Mouse (Mus musculus): ENCODE measurements around the gene Cend1. TPM values are rescaled to one million over a fixed set of nuclear protein-coding genes. Genes with fewer than 3 reads are reported as not detected.

Gene Cend1
- polyA plus RNA-seq, 1 experiment from 2014 or later = not detected

DNA sequence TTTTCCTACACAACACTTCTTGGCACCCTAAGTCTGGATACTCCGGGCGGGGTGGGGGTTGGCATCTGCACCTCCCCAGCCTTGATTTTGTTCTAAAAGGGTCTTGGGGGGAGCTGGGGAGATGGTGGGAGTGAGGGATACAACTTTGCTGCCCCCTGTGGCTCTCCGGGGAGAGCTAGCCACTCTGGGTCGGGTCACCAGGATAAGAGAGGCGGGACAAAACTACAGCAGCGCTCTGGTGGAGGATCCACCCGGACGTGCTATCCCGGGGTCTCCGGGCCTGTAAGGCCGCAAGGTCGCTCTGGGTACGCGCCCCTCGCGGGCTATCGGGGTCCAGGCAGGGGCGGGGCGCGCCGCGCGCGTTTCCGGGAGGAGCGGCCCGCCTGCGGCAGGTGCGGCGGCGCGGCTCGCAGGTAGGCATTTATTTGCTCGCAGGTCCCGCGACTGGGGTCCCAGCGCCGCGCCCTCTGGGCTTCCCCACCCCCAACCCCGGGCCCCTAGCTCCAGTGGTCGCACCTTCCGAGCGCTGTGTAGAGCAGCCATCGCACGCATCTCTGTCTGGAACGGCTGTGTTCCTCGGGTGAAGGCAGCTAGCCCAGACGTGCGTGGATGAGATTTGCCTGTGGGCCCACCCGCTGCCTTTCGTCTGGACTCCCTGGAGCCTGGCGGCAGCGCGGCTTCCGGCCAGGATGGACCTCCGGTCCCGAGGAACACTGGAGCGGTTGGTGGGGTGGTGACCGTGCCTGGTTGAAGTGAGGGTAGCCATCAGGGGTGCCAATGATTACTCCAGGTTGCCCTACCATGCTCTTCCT is 32.4 kb upstream of the Cend1 start:
- H3K9ac ChIP-seq (ENCODE audit: low read depth, low read length) = peak overlapping the region; percentile 28; the same call in 1 of the 2 replicates
- H3K27me3 ChIP-seq (ENCODE audit: control insufficient read depth, insufficient read depth, low read depth, low read length) = peaks cover 71% of the 10 kb centered on the region
- H3K4me3 ChIP-seq (ENCODE audit: low read depth, low read length) = peak overlapping the region; percentile 57
- H3K4me1 ChIP-seq (ENCODE audit: control insufficient read depth, low read depth, low read length) = peaks cover 20% of the 10 kb centered on the region
- 3% methylated on average over 55 of the region's 59 CpGs for WGBS (ENCODE audit: insufficient replicate concordance)
- no peaks in the 10 kb centered on the region for H3K9me3 ChIP-seq (replicated peaks; ENCODE audit: control insufficient read depth, low read length)
- ATAC-seq (ENCODE audit: low read depth) = no peak
- no peaks in the 10 kb centered on the region for H3K36me3 ChIP-seq (ENCODE audit: control insufficient read depth, insufficient read depth)
- H3K4me2 ChIP-seq (ENCODE audit: low read depth, low read length) = peak overlapping the region; percentile 68
- H3K27ac ChIP-seq (ENCODE audit: low read length) = no peak overlapping the region

DNA sequence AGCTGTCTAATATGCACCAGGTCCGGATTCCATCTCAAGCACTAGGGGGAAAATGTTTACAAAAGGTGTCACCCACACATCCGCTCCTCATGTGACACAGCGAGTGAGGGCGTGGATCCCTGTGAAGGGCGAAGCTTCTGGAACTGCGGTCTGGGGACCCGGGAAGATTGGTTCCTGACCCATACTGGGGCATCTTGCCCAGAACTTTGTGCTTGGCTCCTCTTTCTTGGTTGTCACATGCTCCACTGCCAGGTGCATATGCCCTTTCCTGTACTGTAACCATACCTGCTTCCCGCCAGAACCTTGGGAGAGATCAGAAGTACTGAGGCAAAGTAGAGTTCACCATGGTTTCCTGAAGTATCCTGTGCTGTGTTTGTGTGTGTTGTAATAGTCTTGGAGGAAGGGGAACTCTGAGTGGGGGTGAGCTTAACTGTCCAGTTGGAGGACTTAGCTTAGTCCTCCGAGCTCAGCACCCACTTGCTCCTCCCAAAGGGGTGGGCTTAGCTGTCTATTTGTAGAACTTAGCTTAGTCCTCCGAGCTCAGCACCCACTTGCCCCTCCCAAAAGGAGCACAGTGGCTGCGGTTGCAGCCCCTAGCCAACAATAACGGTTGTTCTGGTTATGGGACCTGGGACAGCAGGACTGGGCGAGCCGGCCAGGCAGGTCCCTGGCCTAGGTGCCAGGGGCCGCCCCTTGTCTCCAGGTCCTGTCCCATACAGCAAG is 31.3 kb upstream of the Cend1 start, which contains the start of gene Cracr2b:
Gene Cracr2b, plus strand, starts transcription at position 704 of the 723 bp plus-strand sequence.
- Histone ChIP-seq H3K27ac (ENCODE audit: low read length) (no peak within 1 kb of the TSS), H3K9ac (ENCODE audit: low read depth, low read length) (peak within 1 kb of the TSS; percentile 28; the same call in 1 of the 2 replicates), H3K36me3 (ENCODE audit: control insufficient read depth, insufficient read depth) (no peaks in the 10 kb centered on the region), H3K4me2 (ENCODE audit: low read depth, low read length) (peak within 1 kb of the TSS; percentile 68), H3K4me1 (ENCODE audit: control insufficient read depth, low read depth, low read length) (peaks cover 28% of the 10 kb centered on the region), H3K27me3 (ENCODE audit: control insufficient read depth, insufficient read depth, low read depth, low read length) (peaks cover 59% of the 10 kb centered on the region), H3K4me3 (ENCODE audit: low read depth, low read length) (peak within 1 kb of the TSS; percentile 57), H3K9me3 (replicated peaks; ENCODE audit: control insufficient read depth, low read length) (no peaks in the 10 kb centered on the region)
- no peak for ATAC-seq (ENCODE audit: low read depth)
- WGBS (ENCODE audit: insufficient replicate concordance) = 59% methylated on average over 15 of the region's 15 CpGs

DNA sequence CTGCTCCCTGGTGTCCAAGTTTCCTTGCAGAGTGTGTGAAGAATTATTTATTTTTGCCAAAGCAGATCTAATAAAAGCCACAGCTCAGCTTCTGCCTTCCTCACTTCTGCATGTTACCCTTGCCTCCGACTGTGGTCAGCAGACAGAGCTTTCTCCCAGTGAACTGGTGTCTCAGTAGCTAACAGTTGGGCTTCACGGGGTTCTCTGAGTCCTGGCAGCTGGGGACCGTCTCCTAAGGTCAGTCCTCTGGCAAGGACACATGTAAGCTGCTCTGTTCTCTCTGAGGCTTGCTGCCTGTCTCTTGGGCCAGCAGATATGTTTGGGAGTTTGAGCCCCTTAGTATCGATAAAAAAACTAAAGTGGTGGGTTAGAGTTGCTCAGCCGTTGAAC is 30.7 kb upstream of the Cend1 start:
- H3K9me3 ChIP-seq (replicated peaks; ENCODE audit: control insufficient read depth, low read length) = no peaks in the 10 kb centered on the region
- H3K36me3 ChIP-seq (ENCODE audit: control insufficient read depth, insufficient read depth) = no peaks in the 10 kb centered on the region
- H3K4me1 ChIP-seq (ENCODE audit: control insufficient read depth, low read depth, low read length) = peaks cover 26% of the 10 kb centered on the region
- H3K4me2 ChIP-seq (ENCODE audit: low read depth, low read length) = no peak overlapping the region
- no peak for ATAC-seq (ENCODE audit: low read depth)
- H3K27ac ChIP-seq (ENCODE audit: low read length) = no peak overlapping the region
- no peak overlapping the region for H3K4me3 ChIP-seq (ENCODE audit: low read depth, low read length)
- H3K27me3 ChIP-seq (ENCODE audit: control insufficient read depth, insufficient read depth, low read depth, low read length) = peaks cover 54% of the 10 kb centered on the region
- WGBS (ENCODE audit: insufficient replicate concordance) = 71% methylated on average over 5 of the region's 5 CpGs
- H3K9ac ChIP-seq (ENCODE audit: low read depth, low read length) = no peak overlapping the region

DNA sequence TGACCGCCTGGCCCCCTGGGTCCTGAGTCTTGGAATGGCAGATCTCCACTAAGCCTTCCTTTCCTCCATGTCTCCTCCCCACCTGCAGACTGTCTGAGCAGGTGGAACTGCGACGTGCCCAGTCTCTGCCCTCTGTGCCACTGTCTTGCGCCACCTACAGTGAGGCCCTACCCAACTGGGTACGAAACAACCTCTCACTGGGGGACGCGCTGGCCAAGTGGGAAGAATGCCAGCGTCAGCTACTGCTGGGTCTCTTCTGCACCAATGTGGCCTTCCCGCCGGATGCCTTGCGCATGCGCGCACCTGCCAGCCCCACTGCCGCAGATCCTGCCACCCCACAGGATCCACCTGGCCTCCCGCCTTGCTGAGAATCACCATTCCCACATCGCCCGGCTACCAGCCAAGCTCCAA is 30.0 kb upstream of the Cend1 start:
- H3K27ac ChIP-seq (ENCODE audit: low read length) = no peak overlapping the region
- 83% methylated on average over 17 of the region's 17 CpGs for WGBS (ENCODE audit: insufficient replicate concordance)

DNA sequence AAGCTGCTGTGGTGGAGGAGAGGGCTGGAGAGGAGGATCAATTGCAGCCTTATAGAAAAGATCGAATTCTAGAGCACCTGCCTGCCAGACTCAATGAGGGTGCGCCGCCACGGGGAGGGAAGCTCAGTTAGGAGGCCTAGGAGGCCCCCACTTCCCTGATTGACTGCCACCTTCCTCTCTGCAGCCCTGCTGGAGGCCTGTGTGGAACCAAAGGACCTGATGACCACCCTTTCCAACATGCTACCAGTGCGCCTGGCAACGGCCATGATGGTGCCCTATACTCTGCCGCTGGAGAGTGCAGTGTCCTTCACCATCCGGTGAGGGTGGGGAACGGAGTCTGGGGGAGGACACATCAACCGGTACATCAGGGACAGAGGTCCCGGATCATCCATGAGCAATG is 29.4 kb upstream of the Cend1 start:
- Histone ChIP-seq H3K9ac (ENCODE audit: low read depth, low read length) (no peak overlapping the region), H3K4me3 (ENCODE audit: low read depth, low read length) (no peak overlapping the region), H3K27ac (ENCODE audit: low read length) (no peak overlapping the region), H3K9me3 (replicated peaks; ENCODE audit: control insufficient read depth, low read length) (no peaks in the 10 kb centered on the region), H3K4me2 (ENCODE audit: low read depth, low read length) (no peak overlapping the region), H3K27me3 (ENCODE audit: control insufficient read depth, insufficient read depth, low read depth, low read length) (peaks cover 40% of the 10 kb centered on the region), H3K4me1 (ENCODE audit: control insufficient read depth, low read depth, low read length) (peaks cover 24% of the 10 kb centered on the region), H3K36me3 (ENCODE audit: control insufficient read depth, insufficient read depth) (no peaks in the 10 kb centered on the region)
- ATAC-seq (ENCODE audit: low read depth) = no peak
- WGBS (ENCODE audit: insufficient replicate concordance) = 78% methylated on average over 11 of the region's 11 CpGs

More for the DNA sequence above, 30.0 kb upstream of the Cend1 start:
- Histone ChIP-seq H3K27me3 (ENCODE audit: control insufficient read depth, insufficient read depth, low read depth, low read length) (peaks cover 47% of the 10 kb centered on the region), H3K9me3 (replicated peaks; ENCODE audit: control insufficient read depth, low read length) (no peaks in the 10 kb centered on the region), H3K36me3 (ENCODE audit: control insufficient read depth, insufficient read depth) (no peaks in the 10 kb centered on the region), H3K4me3 (ENCODE audit: low read depth, low read length) (no peak overlapping the region), H3K4me1 (ENCODE audit: control insufficient read depth, low read depth, low read length) (peaks cover 25% of the 10 kb centered on the region), H3K9ac (ENCODE audit: low read depth, low read length) (no peak overlapping the region), H3K4me2 (ENCODE audit: low read depth, low read length) (no peak overlapping the region)
- no peak for ATAC-seq (ENCODE audit: low read depth)

DNA sequence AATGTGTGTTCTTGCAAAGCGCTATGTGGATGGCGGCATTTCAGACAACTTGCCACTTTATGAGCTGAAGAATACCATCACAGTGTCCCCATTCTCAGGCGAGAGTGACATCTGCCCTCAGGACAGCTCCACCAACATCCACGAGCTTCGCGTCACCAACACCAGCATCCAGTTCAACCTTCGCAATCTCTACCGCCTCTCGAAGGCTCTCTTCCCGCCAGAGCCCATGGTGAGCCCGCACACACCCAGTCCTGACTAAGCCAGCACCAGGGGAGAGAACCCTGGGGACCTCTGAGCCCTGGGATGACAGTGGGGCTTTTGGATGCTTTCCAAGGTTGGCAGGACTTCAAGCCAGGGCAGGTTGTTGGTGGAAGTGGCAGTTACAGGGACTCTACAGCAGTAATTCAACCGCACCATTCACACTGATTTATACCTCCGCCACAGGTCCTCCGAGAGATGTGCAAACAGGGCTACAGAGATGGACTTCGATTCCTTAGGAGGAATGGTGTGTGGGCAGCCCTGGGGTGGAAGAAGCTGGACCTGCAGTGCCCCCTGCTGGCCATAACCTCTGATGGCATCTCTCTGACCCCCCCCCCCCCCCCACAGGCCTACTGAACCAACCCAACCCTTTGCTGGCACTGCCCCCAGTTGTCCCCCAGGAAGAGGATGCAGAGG is 28.8 kb upstream of the Cend1 start:
- Histone ChIP-seq H3K4me3 (ENCODE audit: low read depth, low read length) (no peak overlapping the region), H3K4me2 (ENCODE audit: low read depth, low read length) (no peak overlapping the region), H3K27ac (ENCODE audit: low read length) (no peak overlapping the region), H3K9me3 (replicated peaks; ENCODE audit: control insufficient read depth, low read length) (no peaks in the 10 kb centered on the region), H3K36me3 (ENCODE audit: control insufficient read depth, insufficient read depth) (no peaks in the 10 kb centered on the region), H3K4me1 (ENCODE audit: control insufficient read depth, low read depth, low read length) (peaks cover 24% of the 10 kb centered on the region), H3K9ac (ENCODE audit: low read depth, low read length) (no peak overlapping the region), H3K27me3 (ENCODE audit: control insufficient read depth, insufficient read depth, low read depth, low read length) (peaks cover 35% of the 10 kb centered on the region)
- 71% methylated on average over 15 of the region's 15 CpGs for WGBS (ENCODE audit: insufficient replicate concordance)
- no peak for ATAC-seq (ENCODE audit: low read depth)

DNA sequence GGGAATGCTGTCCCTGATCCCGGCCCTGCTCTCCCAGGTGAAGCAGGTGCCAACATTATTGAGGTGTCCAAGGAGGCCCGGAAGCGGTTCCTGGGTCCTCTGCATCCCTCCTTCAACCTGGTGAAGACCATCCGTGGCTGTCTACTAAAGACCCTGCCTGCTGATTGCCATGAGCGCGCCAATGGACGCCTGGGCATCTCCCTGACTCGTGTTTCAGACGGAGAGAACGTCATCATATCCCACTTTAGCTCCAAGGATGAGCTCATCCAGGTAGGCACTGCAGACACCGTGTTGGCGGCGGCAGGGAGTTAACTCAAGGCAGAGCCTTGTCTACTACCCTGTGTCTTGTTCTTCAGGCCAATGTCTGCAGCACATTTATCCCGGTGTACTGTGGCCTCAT is 27.9 kb upstream of the Cend1 start:
- no peak for ATAC-seq (ENCODE audit: low read depth)
- Histone ChIP-seq H3K4me3 (ENCODE audit: low read depth, low read length) (no peak overlapping the region), H3K4me1 (ENCODE audit: control insufficient read depth, low read depth, low read length) (peaks cover 24% of the 10 kb centered on the region), H3K9me3 (replicated peaks; ENCODE audit: control insufficient read depth, low read length) (no peaks in the 10 kb centered on the region), H3K36me3 (ENCODE audit: control insufficient read depth, insufficient read depth) (no peaks in the 10 kb centered on the region), H3K27ac (ENCODE audit: low read length) (no peak overlapping the region), H3K9ac (ENCODE audit: low read depth, low read length) (no peak overlapping the region), H3K4me2 (ENCODE audit: low read depth, low read length) (no peak overlapping the region), H3K27me3 (ENCODE audit: control insufficient read depth, insufficient read depth, low read depth, low read length) (peaks cover 26% of the 10 kb centered on the region)
- 83% methylated on average over 14 of the region's 14 CpGs for WGBS (ENCODE audit: insufficient replicate concordance)

DNA sequence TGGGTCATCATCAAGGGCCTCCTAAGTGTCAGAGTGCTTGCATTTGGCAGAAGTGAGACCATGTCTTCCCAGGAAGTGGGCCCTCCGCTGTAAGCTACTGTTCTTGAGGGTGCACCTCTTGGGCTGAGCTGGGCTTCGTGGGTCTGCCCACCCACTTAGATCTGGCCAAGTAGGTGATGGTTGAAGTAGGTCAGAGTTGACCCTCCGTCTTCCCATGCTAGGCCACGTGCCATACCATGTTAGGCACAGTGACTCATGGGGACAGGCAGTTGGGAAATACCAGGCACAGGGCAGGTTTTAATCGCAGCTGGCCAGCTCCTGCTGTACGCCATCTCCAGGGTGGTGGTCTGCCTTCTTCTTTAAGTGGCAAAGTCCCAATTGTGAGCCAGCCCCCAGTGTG is 27.4 kb upstream of the Cend1 start:
- no peaks in the 10 kb centered on the region for H3K9me3 ChIP-seq (replicated peaks; ENCODE audit: control insufficient read depth, low read length)
- H3K9ac ChIP-seq (ENCODE audit: low read depth, low read length) = no peak overlapping the region
- H3K27me3 ChIP-seq (ENCODE audit: control insufficient read depth, insufficient read depth, low read depth, low read length) = peaks cover 21% of the 10 kb centered on the region
- H3K4me3 ChIP-seq (ENCODE audit: low read depth, low read length) = no peak overlapping the region
- no peak for ATAC-seq (ENCODE audit: low read depth)
- H3K4me1 ChIP-seq (ENCODE audit: control insufficient read depth, low read depth, low read length) = peaks cover 27% of the 10 kb centered on the region
- 74% methylated on average over 6 of the region's 6 CpGs for WGBS (ENCODE audit: insufficient replicate concordance)
- no peak overlapping the region for H3K4me2 ChIP-seq (ENCODE audit: low read depth, low read length)
- peaks cover 3% of the 10 kb centered on the region for H3K36me3 ChIP-seq (ENCODE audit: control insufficient read depth, insufficient read depth)
- H3K27ac ChIP-seq (ENCODE audit: low read length) = peak overlapping the region; percentile 12; the same call in 1 of the 2 replicates
